Mouse (Mus musculus) bone marrow macrophage, adult 2 months (primary cell): ENCODE measurements around the gene Slc22a23.

Source experiments
- CTCF ChIP-seq: IDR thresholded peaks from 2 replicates; pipeline ENCODE4 v1.5.1; 2012; ENCODE audit warnings: low read depth, mild to moderate bottlenecking, low read length, moderate library complexity
- POLR2A ChIP-seq: IDR thresholded peaks from 2 replicates; pipeline ENCODE4 v1.6.1; 2012; ENCODE audit warnings: mild to moderate bottlenecking, low read depth, low read length, borderline replicate concordance

- TF ChIP-seq CTCF (no peak), POLR2A (no peak)
These were observed 163.4 kb downstream of the Slc22a23 start for GRCm38 (mm10) chr13:34181624-34182023.
